11 mouse cellular contexts compared by ENCODE assay signal in genomic region chr6:115768207-115768606, GRCm38 (mm10). TPM values are rescaled to one million over a fixed set of nuclear protein-coding genes. Genes with fewer than 3 reads are reported as not detected.
A peak's percentile ranks its signal among the peaks of the same experiment; 100 is the strongest.
DNase-seq lines count a peak whose midpoint lies in the region; ATAC-seq and TF ChIP-seq lines count a peak whose summit lies in the region.
"Had no signal": no experiment of that assay in that cellular context is flagged by ENCODE, and none has a peak within 500 bp of the region (broad histone marks: within the 10 kb centered on the region; RNA-seq: fewer than 3 reads in every experiment).

No protein-coding gene starts in this region.

- H3K36me3 ChIP-seq in megakaryocyte, embryonic 14.5 days (replicated peaks; ENCODE audit: low read length) = peaks cover 2% of the 10 kb centered on the region
- H3K36me3 ChIP-seq in liver, embryonic 12.5 days = no peaks in the 10 kb centered on the region
- H3K36me3 ChIP-seq: neural tube, embryonic 12.5 days had no signal

- no peak overlapping the region for H3K9ac ChIP-seq in liver, embryonic 12.5 days
- H3K9ac ChIP-seq: neural tube, embryonic 12.5 days had no signal

- H3K4me1 ChIP-seq in megakaryocyte, embryonic 14.5 days = peaks cover 80% of the 10 kb centered on the region
- H3K4me1 ChIP-seq in liver, embryonic 12.5 days = peaks cover 35% of the 10 kb centered on the region

- no peaks in the 10 kb centered on the region for H3K9me3 ChIP-seq in megakaryocyte, embryonic 14.5 days
- H3K9me3 ChIP-seq in liver, embryonic 12.5 days (replicated peaks) = no peaks in the 10 kb centered on the region; the same call in 1 of the 2 replicates
- H3K9me3 ChIP-seq: neural tube, embryonic 12.5 days had no signal

- 19% methylated on average over 4 of the region's 4 CpGs for WGBS in liver, embryonic 12.5 days (ENCODE audit: insufficient replicate concordance)

- no peak overlapping the region for H3K4me3 ChIP-seq in gastrocnemius, adult 2 months
- H3K4me3 ChIP-seq in megakaryocyte, embryonic 14.5 days (replicated peaks) = peak overlapping the region; percentile 84
- H3K4me3 ChIP-seq in liver, embryonic 12.5 days = no peak overlapping the region
- H3K4me3 ChIP-seq: neural tube, embryonic 12.5 days had no signal

- intact Hi-C loops in gastrocnemius, adult 2 months (cut with DNase I) = no loop called here
- intact Hi-C loops in gastrocnemius, postnatal 14 days (cut with DNase I; ENCODE audit: low total_unique reads) = no loop called here

- TF ChIP-seq CTCF in gastrocnemius, adult 2 months (IDR thresholded peaks at IDR 0.05) = no peak

- no peaks in the 10 kb centered on the region for H3K27me3 ChIP-seq in megakaryocyte, embryonic 14.5 days (replicated peaks)
- no peaks in the 10 kb centered on the region for H3K27me3 ChIP-seq in liver, embryonic 12.5 days (replicated peaks)
- H3K27me3 ChIP-seq: neural tube, embryonic 12.5 days had no signal

- peak overlapping the region; percentile 44 for H3K27ac ChIP-seq in gastrocnemius, adult 2 months
- H3K27ac ChIP-seq in liver, embryonic 12.5 days = peak overlapping the region; percentile 15
- H3K27ac ChIP-seq: macrophage; neural tube, embryonic 12.5 days had no signal

- no peak overlapping the region for H3K4me2 ChIP-seq in liver, embryonic 12.5 days
- H3K4me2 ChIP-seq: neural tube, embryonic 12.5 days had no signal

- no peak for DNase-seq in gastrocnemius, adult 2 months
- no peak for DNase-seq in gastrocnemius, postnatal 14 days
- peak; percentile 61 for DNase-seq in naive thymus-derived CD4-positive, alpha-beta T cell, adult 2 months (ENCODE audit: low read depth)
- DNase-seq in urinary bladder, postnatal 4 days (ENCODE audit: low spot score in 2 of 2) = no peak
- DNase-seq in urinary bladder, adult 18-20 months (ENCODE audit: low spot score in 2 of 2) = no peak

- ATAC-seq in megakaryocyte, adult 5-6 weeks (ENCODE audit: poor library complexity, severe bottlenecking) = no peak
- peak; percentile 72; the same call in 1 of the 2 replicates for ATAC-seq in liver, embryonic 12.5 days

RNA-seq across cellular contexts. Expression of gene Tmem40, which starts 6.0 kb away (rescaled TPM):
- total RNA-seq in gastrocnemius, adult 2 months (2021) = under 1 TPM in 1 of 2 experiments, not detected in 1; 0.28 TPM
- total RNA-seq in gastrocnemius, postnatal 14 days (2021) = under 1 TPM; 0.33 to 0.80 TPM
- 650 and 2,177 TPM in 2 replicates for polyA plus RNA-seq in megakaryocyte, embryonic 14.5 days (2012; ENCODE audit: insufficient read depth, low replicate concordance)
- 7.7 and 12.4 TPM in 2 replicates for total RNA-seq in megakaryocyte, adult 5-6 weeks (2015)
- 7.7 and 15.2 TPM in 2 replicates for total RNA-seq in megakaryocyte, adult 5-6 weeks (2017)
- 29.1 and 32.7 TPM in 2 replicates for polyA plus RNA-seq in liver, embryonic 12.5 days (2016; fragmentation: Nextera tagmentation; extraction: Ambion mirVana)
- polyA plus RNA-seq: small intestine, adult 2 months had no signal

RNA-seq across cellular contexts. Expression of gene Cand2, which starts 6.1 kb away (rescaled TPM):
- 10 to 100 TPM; 62.9 to 68.9 TPM for total RNA-seq in gastrocnemius, adult 2 months (2021)
- total RNA-seq in gastrocnemius, postnatal 14 days (2021) = 10 to 100 TPM; 68.1 to 86.4 TPM
- 7.0 and 7.1 TPM in 2 replicates for polyA plus RNA-seq in megakaryocyte, embryonic 14.5 days (2012; ENCODE audit: insufficient read depth, low replicate concordance)
- total RNA-seq in megakaryocyte, adult 5-6 weeks (2015) = 0.34 and 0.38 TPM in 2 replicates
- 0.07 and 0.24 TPM in 2 replicates for total RNA-seq in megakaryocyte, adult 5-6 weeks (2017)
- 9.5 and 10.5 TPM in 2 replicates for polyA plus RNA-seq in liver, embryonic 12.5 days (2016; fragmentation: Nextera tagmentation; extraction: Ambion mirVana)

RNA-seq across cellular contexts. Expression of gene Rpl32, which starts 40.3 kb away (rescaled TPM):
- total RNA-seq in gastrocnemius, adult 2 months (2021) = 100 to 1,000 TPM; 562 to 624 TPM
- 100 to 1,000 TPM; 847 to 987 TPM for total RNA-seq in gastrocnemius, postnatal 14 days (2021)
- 500 and 629 TPM in 2 replicates for polyA plus RNA-seq in megakaryocyte, embryonic 14.5 days (2012; ENCODE audit: insufficient read depth, low replicate concordance)
- 2,908 and 2,972 TPM in 2 replicates for total RNA-seq in megakaryocyte, adult 5-6 weeks (2015)
- total RNA-seq in megakaryocyte, adult 5-6 weeks (2017) = 3,179 and 3,683 TPM in 2 replicates
- polyA plus RNA-seq in liver, embryonic 12.5 days (2016; fragmentation: Nextera tagmentation; extraction: Ambion mirVana) = 1,876 and 1,897 TPM in 2 replicates

Comparison
In these comparisons a context has a peak if more than half of its experiments do, and no peak if none do; other contexts are left out.
1. RNA of gene Tmem40, which starts 6.0 kb away (total RNA-seq): 7.7 to 15.2 TPM in megakaryocyte, adult 5-6 weeks; 0.33 to 0.80 TPM in gastrocnemius, postnatal 14 days and 0.28 TPM in gastrocnemius, adult 2 months; every median in the first group is over 4 times any median in the second.
2. RNA of gene Cand2, which starts 6.1 kb away (total RNA-seq): 68.1 to 86.4 TPM in gastrocnemius, postnatal 14 days and 62.9 to 68.9 TPM in gastrocnemius, adult 2 months; 0.07 to 0.38 TPM in megakaryocyte, adult 5-6 weeks; every median in the first group is over 10 times any median in the second.